Mouse (Mus musculus): ENCODE results near the gene Rxrg. TPM values are rescaled to one million over a fixed set of nuclear protein-coding genes. Genes with fewer than 3 reads are reported as not detected.

Rxrg gene
- polyA plus RNA-seq, 1 experiment from 2014 or later = 2.0 TPM

DNA sequence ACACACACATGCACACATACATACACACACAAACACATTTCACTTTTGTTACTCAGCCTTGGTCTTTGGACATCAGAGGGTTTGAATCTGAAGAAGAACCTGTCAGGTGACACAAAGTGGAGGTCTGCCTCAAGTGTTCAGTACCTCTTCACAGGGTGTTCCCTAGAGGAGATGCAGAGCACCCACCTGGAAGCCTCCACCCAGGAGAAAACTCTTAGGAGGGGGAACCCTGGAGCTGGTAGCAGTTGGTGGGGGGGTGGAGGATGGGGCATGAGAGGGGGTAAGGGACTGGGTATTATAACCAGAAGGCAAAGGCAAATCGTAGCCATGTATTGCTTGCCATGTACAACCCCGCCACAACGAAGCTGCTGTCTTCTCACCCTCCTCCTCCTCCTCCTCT, 60.9 kb downstream of the Rxrg start:
- Histone ChIP-seq H3K27ac (no peak overlapping the region), H3K4me3 (no peak overlapping the region), H3K27me3 (ENCODE audit: poor library complexity, severe bottlenecking) (peaks cover 81% of the 10 kb centered on the region), H3K9me3 (no peaks in the 10 kb centered on the region), H3K36me3 (replicated peaks) (no peaks in the 10 kb centered on the region), H3K4me1 (peaks cover 31% of the 10 kb centered on the region)
- no peak for DNase-seq (ENCODE audit: extremely low spot score, low spot score)
- WGBS = 74% methylated on average over 3 of the region's 3 CpGs

DNA sequence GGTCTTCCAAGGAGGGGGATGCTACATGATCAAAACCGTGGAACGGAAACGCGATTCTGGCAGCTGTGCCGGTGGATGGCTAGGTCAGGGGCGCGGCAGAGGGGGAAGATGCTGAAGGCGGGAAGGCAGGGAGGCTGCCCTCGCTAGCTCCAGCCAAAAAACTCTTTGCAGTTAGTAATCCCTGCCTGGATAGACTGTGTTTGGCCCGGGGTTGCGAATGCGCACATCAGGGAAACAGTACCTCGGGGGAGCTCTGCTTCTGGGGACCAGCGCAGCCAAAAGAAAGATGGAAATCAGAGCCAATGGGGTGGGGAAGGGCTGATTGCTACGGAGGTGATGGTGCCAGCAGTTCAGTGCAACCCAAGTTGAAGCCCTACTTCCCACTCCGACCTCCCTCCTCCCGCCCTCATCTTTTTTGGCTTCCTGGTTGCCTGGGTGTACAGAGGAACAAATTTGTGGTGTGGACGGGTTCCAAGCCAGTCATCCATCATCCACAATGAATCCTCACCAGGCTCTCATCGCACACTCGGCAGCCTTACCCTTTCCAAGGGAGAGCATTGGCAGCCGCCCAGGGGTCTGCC, 62.4 kb downstream of the Rxrg start:
- no peak for DNase-seq (ENCODE audit: extremely low spot score, low spot score)
- under 1% methylated on average over 21 of the region's 21 CpGs for WGBS

DNA sequence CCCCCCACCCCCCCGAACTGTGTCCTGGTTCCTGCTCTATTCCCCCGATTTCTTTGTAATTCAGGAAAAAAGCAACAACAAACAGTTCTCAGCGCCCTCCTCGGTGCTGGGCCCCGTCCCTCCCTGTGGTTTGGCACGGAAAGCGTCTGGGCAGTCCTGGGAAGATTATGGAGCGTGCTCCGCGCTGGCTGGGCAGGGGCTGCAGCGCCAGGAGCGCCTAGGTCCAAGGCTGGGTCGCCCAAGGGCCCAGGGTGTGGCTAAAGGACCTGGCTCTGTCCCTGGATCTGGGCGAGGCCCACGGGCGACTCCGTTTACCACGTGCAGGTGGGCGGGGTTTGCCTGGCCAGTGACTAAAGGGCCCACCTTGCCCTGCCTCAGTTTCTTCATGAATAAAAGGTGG, 62.9 kb downstream of the Rxrg start:
- Histone ChIP-seq H3K27me3 (ENCODE audit: poor library complexity, severe bottlenecking) (peaks cover 90% of the 10 kb centered on the region), H3K27ac (peak overlapping the region; percentile 35; the same call in 1 of the 2 replicates), H3K4me3 (peak overlapping the region; percentile 48), H3K36me3 (replicated peaks) (no peaks in the 10 kb centered on the region), H3K9me3 (no peaks in the 10 kb centered on the region), H3K4me1 (peaks cover 34% of the 10 kb centered on the region)
- no peak for DNase-seq (ENCODE audit: extremely low spot score, low spot score)
- 2% methylated on average over 19 of the region's 19 CpGs for WGBS

More for the DNA sequence above, 62.4 kb downstream of the Rxrg start:
- Histone ChIP-seq H3K9me3 (no peaks in the 10 kb centered on the region), H3K27ac (peak overlapping the region; percentile 35; the same call in 1 of the 2 replicates), H3K36me3 (replicated peaks) (no peaks in the 10 kb centered on the region), H3K27me3 (ENCODE audit: poor library complexity, severe bottlenecking) (peaks cover 87% of the 10 kb centered on the region), H3K4me3 (peak overlapping the region; percentile 48), H3K4me1 (peaks cover 34% of the 10 kb centered on the region)

DNA sequence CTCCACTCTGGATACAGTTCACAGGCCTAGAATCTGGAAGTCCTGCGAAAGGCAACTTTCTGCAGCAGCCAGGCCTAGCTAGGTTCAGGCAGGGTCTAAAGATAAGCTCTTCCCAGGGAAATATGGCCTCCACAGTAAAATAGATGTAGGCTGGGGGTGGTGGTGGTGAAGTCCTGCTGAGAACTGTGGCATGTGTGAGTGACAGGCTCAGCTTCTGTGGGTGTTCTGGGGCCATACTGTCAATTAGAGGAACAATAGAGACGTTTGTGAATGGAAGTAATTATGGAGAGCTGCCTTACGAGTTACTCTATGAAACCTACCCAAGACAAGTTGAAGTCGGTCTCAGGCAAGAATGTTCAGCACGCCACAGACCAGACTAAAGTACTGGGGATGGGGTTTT, 65.0 kb downstream of the Rxrg start:
- no peak overlapping the region for H3K4me3 ChIP-seq
- 41% methylated on average over 5 of the region's 5 CpGs for WGBS
- no peaks in the 10 kb centered on the region for H3K9me3 ChIP-seq
- DNase-seq (ENCODE audit: extremely low spot score, low spot score) = no peak
- H3K27ac ChIP-seq = no peak overlapping the region
- no peaks in the 10 kb centered on the region for H3K36me3 ChIP-seq (replicated peaks)
- H3K27me3 ChIP-seq (ENCODE audit: poor library complexity, severe bottlenecking) = peaks cover 86% of the 10 kb centered on the region
- H3K4me1 ChIP-seq = peaks cover 34% of the 10 kb centered on the region

DNA sequence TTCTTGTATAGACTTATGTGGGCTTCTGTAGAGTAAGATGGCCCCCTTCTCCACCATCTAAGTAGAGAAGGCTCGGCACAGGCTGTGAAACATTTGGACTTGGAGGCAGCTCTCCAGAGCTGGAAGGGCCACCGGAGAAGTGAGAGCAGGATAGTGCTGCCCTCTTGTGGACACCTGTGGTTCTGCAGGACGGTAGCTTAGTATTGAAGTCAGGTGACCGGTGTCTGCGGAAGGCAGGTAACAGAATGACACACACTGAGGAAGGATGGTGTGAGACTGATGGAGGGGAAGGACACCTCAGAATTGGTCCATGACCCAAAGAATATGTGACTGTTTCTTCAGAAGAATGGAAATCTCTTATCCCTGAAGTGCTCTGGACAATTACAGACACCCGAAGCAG, 71.6 kb downstream of the Rxrg start:
- H3K36me3 ChIP-seq (replicated peaks) = no peaks in the 10 kb centered on the region
- WGBS = 30% methylated on average over 6 of the region's 6 CpGs
- H3K27me3 ChIP-seq (ENCODE audit: poor library complexity, severe bottlenecking) = peaks cover 87% of the 10 kb centered on the region
- no peak overlapping the region for H3K27ac ChIP-seq
- DNase-seq (ENCODE audit: extremely low spot score, low spot score) = peak; percentile 61
- peaks cover 11% of the 10 kb centered on the region for H3K4me1 ChIP-seq
- no peaks in the 10 kb centered on the region for H3K9me3 ChIP-seq
- no peak overlapping the region for H3K4me3 ChIP-seq

DNA sequence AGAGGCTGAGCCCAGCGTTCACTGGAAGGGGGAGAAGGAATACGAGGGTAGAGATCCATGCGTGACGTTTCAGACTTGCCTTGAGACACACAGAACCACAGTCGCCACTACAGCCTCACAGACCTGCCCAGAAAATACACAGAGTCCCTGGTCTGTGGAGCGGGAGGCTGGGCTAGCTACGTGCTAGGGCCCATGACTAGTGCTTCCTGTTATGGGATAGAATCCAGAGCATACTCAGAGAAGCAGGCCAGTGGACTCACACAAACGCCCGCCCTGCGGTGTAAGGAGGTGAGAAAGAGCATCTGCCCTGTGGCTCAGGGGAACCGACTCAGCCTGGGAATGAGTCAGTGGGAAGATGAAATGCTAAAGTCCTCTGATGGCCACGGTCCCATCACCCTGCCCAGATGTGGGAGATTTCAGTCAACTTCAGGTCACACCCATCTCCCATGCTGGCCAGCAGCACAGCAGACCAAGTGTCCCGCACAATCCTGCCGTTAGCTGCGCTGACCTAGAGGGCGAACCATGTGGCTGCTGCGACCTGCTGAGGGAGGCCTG, 74.3 kb downstream of the Rxrg start:
- no peak overlapping the region for H3K4me3 ChIP-seq
- H3K27ac ChIP-seq = no peak overlapping the region
- H3K9me3 ChIP-seq = no peaks in the 10 kb centered on the region
- H3K36me3 ChIP-seq (replicated peaks) = no peaks in the 10 kb centered on the region
- H3K27me3 ChIP-seq (ENCODE audit: poor library complexity, severe bottlenecking) = peaks cover 75% of the 10 kb centered on the region
- peaks cover 11% of the 10 kb centered on the region for H3K4me1 ChIP-seq
- 27% methylated on average over 17 of the region's 17 CpGs for WGBS
- DNase-seq (ENCODE audit: extremely low spot score, low spot score) = no peak

DNA sequence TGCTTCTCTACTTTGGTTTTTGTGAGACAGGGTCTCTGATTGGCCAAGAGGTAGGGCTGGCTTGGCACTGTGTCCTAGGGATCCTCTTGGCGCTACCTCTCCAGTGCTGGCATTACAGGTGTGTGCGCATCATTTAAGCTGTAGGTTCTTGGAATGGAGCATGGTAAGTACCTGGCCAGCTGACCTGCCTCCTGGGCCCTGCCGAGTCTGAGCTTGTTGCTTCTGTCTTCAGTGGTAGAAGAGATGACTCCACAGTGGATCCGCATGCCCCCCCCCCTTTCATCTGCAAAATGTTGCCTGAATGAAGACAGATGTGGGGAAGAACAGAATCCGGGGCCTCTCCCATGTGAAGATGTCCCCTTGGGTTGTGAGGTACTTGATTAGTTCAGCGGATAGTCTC, 80.9 kb downstream of the Rxrg start:
- Histone ChIP-seq H3K27me3 (ENCODE audit: poor library complexity, severe bottlenecking) (peaks cover 13% of the 10 kb centered on the region), H3K4me3 (no peak overlapping the region), H3K4me1 (no peaks in the 10 kb centered on the region), H3K27ac (no peak overlapping the region), H3K36me3 (replicated peaks) (no peaks in the 10 kb centered on the region), H3K9me3 (peaks cover 14% of the 10 kb centered on the region; the same call in 1 of the 2 replicates)
- 92% methylated on average over 6 of the region's 6 CpGs for WGBS
- DNase-seq (ENCODE audit: extremely low spot score, low spot score) = no peak

DNA sequence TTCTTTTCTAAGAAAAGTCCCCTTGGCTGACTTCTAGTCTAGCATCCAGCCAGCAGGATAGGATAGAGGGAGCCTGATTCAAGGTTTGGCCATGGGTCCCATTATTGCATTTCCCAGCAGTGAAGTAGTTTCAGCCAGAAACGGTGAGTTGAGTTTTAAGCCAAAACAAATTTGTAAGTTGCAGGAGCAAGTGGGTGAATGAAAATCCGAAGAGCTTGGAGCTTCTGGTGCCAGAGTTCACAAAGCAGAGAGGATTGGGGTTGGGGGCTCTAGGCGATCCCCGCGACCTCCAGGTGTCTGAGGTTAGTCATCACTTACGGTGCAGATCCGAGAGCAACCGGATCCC, 89.8 kb downstream of the Rxrg start:
- WGBS = under 1% methylated on average over 8 of the region's 8 CpGs
- H3K36me3 ChIP-seq (replicated peaks) = no peaks in the 10 kb centered on the region
- H3K9me3 ChIP-seq = peaks cover 9% of the 10 kb centered on the region; the same call in 1 of the 2 replicates
- H3K27me3 ChIP-seq (ENCODE audit: poor library complexity, severe bottlenecking) = peaks cover 76% of the 10 kb centered on the region
- H3K4me1 ChIP-seq = peaks cover 36% of the 10 kb centered on the region
- peak overlapping the region; percentile 79 for H3K27ac ChIP-seq
- peak overlapping the region; percentile 56 for H3K4me3 ChIP-seq
- DNase-seq (ENCODE audit: extremely low spot score, low spot score) = peak; percentile 26

DNA sequence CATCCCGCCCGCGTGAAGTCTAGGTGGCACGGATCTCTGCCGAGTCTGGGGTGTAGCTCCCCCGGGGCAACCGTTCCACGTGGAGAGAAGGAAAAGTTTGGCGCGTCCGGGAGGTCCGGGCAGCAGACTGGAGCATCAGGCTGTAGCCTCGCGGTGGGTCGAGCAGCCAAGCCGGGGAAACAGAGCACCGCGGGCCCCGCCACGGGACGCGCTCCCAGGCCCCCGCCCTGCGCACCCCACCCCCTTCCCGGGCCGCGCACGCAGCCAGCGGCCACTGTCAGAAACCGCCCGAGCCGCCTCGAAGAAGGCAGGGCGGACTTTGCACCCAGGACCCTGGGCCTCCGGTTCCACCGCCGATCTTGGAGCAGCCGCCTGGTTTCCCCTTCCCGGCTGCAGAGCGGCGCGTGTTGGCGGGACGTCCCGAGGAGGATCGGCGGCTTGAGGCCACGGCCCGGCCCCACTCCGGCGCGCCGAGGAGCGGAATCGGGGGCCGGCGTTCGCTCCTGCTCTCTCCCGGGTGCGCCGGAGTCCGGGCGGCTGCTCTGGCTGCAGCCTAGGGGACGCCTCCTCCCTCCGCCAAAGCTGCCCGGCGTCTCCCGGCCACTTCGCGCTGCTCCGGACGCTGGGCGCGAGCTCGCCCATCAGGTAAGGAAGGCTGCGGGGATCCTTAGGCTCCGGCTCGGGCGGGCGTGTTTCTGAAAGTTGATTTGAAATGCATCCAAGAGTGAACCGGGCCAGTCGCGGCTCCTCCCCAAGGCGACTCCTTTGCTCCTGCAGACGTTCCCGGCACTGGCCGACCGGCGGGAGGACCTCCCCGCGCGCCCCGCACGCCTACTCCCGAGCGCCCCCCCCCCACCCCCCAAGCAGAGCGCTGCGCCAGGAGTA, 90.4 kb downstream of the Rxrg start:
- Histone ChIP-seq H3K4me1 (peaks cover 40% of the 10 kb centered on the region), H3K9me3 (peaks cover 9% of the 10 kb centered on the region; the same call in 1 of the 2 replicates), H3K36me3 (replicated peaks) (no peaks in the 10 kb centered on the region), H3K27me3 (ENCODE audit: poor library complexity, severe bottlenecking) (peaks cover 82% of the 10 kb centered on the region), H3K4me3 (peak overlapping the region; percentile 56), H3K27ac (peak overlapping the region; percentile 79)
- under 1% methylated on average over 98 of the region's 98 CpGs for WGBS
- peak; percentile 66 for DNase-seq (ENCODE audit: extremely low spot score, low spot score)

DNA sequence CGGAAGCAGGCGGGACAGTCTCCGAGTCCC, 90.9 kb downstream of the Rxrg start, which contains the start of gene Lmx1a:
Lmx1a (plus strand) TSS at position 6 of the 30 bp plus-strand sequence.
- DNase-seq (ENCODE audit: extremely low spot score, low spot score) = no peak
- Histone ChIP-seq H3K4me1 (peaks cover 43% of the 10 kb centered on the region), H3K27ac (peak within 1 kb of the TSS; percentile 79), H3K36me3 (replicated peaks) (no peaks in the 10 kb centered on the region), H3K4me3 (peak within 1 kb of the TSS; percentile 56), H3K9me3 (peaks cover 7% of the 10 kb centered on the region; the same call in 1 of the 2 replicates), H3K27me3 (ENCODE audit: poor library complexity, severe bottlenecking) (peaks cover 87% of the 10 kb centered on the region)
- WGBS = 0% methylated on average over 3 of the region's 3 CpGs

Other genes starting within 250 kb of the Rxrg start
- 52.5 and 53.6 TPM in 2 replicates for gene Aldh9a1, start 248.4 kb upstream of the Rxrg start, polyA plus RNA-seq (2016; fragmentation: Nextera tagmentation; extraction: Ambion mirVana)
- 55.6 and 60.3 TPM in 2 replicates for gene Mgst3, start 204.5 kb upstream of the Rxrg start, polyA plus RNA-seq (2016; fragmentation: Nextera tagmentation; extraction: Ambion mirVana)
- not detected in 2 replicates for gene Lrrc52, start 131.6 kb upstream of the Rxrg start, polyA plus RNA-seq (2016; fragmentation: Nextera tagmentation; extraction: Ambion mirVana)
- gene Lmx1a, start 90.9 kb downstream of the Rxrg start, polyA plus RNA-seq (2016; fragmentation: Nextera tagmentation; extraction: Ambion mirVana) = 5.4 and 6.3 TPM in 2 replicates

Data from forebrain, embryonic 10.5 days (tissue).